ENCODE assay signal across 8 mouse cellular contexts in the genomic region with DNA sequence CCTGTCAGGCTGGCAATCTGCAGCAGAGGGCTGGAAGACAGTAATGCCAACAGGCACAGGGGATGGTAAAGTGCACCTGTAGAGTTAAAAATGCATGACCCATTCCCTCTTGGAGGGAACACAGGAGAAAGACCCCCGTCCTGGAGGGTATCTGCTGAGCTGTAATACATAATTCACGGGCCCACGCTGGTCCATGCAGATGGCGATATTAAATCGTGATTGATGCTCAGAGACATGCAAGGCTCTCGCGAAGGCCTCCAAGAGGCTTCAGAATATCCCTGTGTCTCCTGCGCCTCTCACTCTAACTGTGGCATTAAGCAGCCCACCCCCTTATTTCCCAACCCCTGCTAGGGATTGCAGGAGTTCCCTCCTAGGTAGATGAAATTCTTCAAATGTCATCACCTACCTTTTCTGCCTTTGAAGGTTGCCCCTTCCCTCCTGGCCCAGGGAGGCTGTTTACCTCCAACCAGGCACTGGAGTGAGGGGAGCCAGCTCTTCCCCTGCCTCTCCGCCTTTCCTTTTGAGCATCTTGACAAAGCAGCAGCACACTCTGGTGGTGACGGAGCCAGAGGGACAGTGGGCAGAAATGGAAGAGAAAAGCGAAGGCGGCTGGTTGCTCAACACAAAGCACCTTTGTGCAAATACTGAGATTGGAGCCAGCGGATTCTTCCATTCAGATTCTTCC. TPM values are rescaled to one million over a fixed set of nuclear protein-coding genes. Genes with fewer than 3 reads are reported as not detected.
DNase-seq lines count a peak whose midpoint lies in the region; ATAC-seq and TF ChIP-seq lines count a peak whose summit lies in the region.

No protein-coding gene starts in this region.

- no peak overlapping the region for H3K9ac ChIP-seq in liver, postnatal 0 days (replicated peaks)
- H3K9ac ChIP-seq in liver, embryonic 11.5 days (ENCODE audit: low read depth, low read length), result no peak overlapping the region
- H3K9ac ChIP-seq in embryonic facial prominence, embryonic 12.5 days, result no peak overlapping the region

- H3K27ac ChIP-seq in liver, postnatal 0 days (ENCODE audit: low read depth), result no peak overlapping the region
- H3K27ac ChIP-seq in liver, embryonic 11.5 days (ENCODE audit: low read depth, low read length), result no peak overlapping the region
- 0 out of 2 replicates have a peak overlapping the region, but pooled peaks have one; percentile 7 for H3K27ac ChIP-seq in embryonic facial prominence, embryonic 12.5 days

- H3K9me3 ChIP-seq in liver, postnatal 0 days (ENCODE audit: low read length), result no peaks in the 10 kb centered on the region
- no peaks in the 10 kb centered on the region for H3K9me3 ChIP-seq in liver, embryonic 11.5 days (ENCODE audit: control insufficient read depth, low read length)
- H3K9me3 ChIP-seq in embryonic facial prominence, embryonic 12.5 days, result no peaks in the 10 kb centered on the region

- H3K4me2 ChIP-seq in liver, postnatal 0 days (ENCODE audit: low read depth, low read length), result no peak overlapping the region
- H3K4me2 ChIP-seq in liver, embryonic 11.5 days, result no peak overlapping the region
- H3K4me2 ChIP-seq in embryonic facial prominence, embryonic 12.5 days (replicated peaks), result no peak overlapping the region

- no peak overlapping the region for H3K4me3 ChIP-seq in liver, postnatal 0 days (ENCODE audit: low read depth, low read length)
- H3K4me3 ChIP-seq in liver, embryonic 11.5 days (ENCODE audit: low read depth, low read length), result no peak overlapping the region
- H3K4me3 ChIP-seq in embryonic facial prominence, embryonic 12.5 days, result no peak overlapping the region

- peaks cover 3% of the 10 kb centered on the region; the same call in 1 of the 2 replicates for H3K4me1 ChIP-seq in liver, postnatal 0 days (ENCODE audit: insufficient read depth)
- H3K4me1 ChIP-seq in liver, embryonic 11.5 days (replicated peaks; ENCODE audit: control insufficient read depth, insufficient read depth, low read length), result no peaks in the 10 kb centered on the region; the same call in 1 of the 2 replicates
- H3K4me1 ChIP-seq in embryonic facial prominence, embryonic 12.5 days, result peaks cover 40% of the 10 kb centered on the region

- intact Hi-C loops in heart, postnatal 25 days (cut with DNase I), result loop anchor here (2.0 kb wide), 1 partner anchor 13 kb away; no protein-coding TSS in a partner anchor

- 71% methylated on average over 13 of the region's 13 CpGs for WGBS in liver, postnatal 0 days (ENCODE audit: insufficient replicate concordance)
- 68% methylated on average over 13 of the region's 13 CpGs for WGBS in liver, embryonic 11.5 days
- WGBS in embryonic facial prominence, embryonic 12.5 days, result 42% methylated on average over 13 of the region's 13 CpGs

- TF ChIP-seq CTCF in liver, postnatal 0 days (IDR thresholded peaks at IDR 0.05; ENCODE audit: low read depth), result 0 out of 2 replicates have a peak, but pooled peaks have one; percentile 15

- no peaks in the 10 kb centered on the region for H3K36me3 ChIP-seq in liver, postnatal 0 days (replicated peaks; ENCODE audit: insufficient read depth, low read length)
- no peaks in the 10 kb centered on the region for H3K36me3 ChIP-seq in liver, embryonic 11.5 days (ENCODE audit: control insufficient read depth, insufficient read depth, low read length)
- peaks cover 22% of the 10 kb centered on the region; the same call in 1 of the 2 replicates for H3K36me3 ChIP-seq in embryonic facial prominence, embryonic 12.5 days

- no peak for DNase-seq in liver, postnatal 0 days
- DNase-seq in liver, embryonic 11.5 days (ENCODE audit: low spot score), result no peak
- peak; percentile 62 to 73 for DNase-seq in layer of hippocampus, postnatal 10 days (ENCODE audit: low spot score in 2 of 2)
- DNase-seq in right cerebral cortex, adult 18-20 months, result peak; percentile 68
- no peak for DNase-seq in thymus, adult 18-20 months
- DNase-seq in kidney, adult 8-10 months, result no peak
- DNase-seq in heart, postnatal 25 days (ENCODE audit: low spot score), result no peak

- no peak for TF ChIP-seq EP300 in liver, postnatal 0 days (IDR thresholded peaks at IDR 0.05; ENCODE audit: low read depth)

- H3K27me3 ChIP-seq in liver, postnatal 0 days (ENCODE audit: insufficient read depth, low read length), result no peaks in the 10 kb centered on the region
- peaks cover 3% of the 10 kb centered on the region; the same call in 1 of the 2 replicates for H3K27me3 ChIP-seq in liver, embryonic 11.5 days (replicated peaks; ENCODE audit: control insufficient read depth, insufficient read depth, low read length)
- no peaks in the 10 kb centered on the region for H3K27me3 ChIP-seq in embryonic facial prominence, embryonic 12.5 days

- no peak for ATAC-seq in liver, postnatal 0 days
- ATAC-seq in liver, embryonic 11.5 days (replicated peaks; ENCODE audit: low FRiP score), result no peak
- no peak for ATAC-seq in embryonic facial prominence, embryonic 12.5 days (ENCODE audit: insufficient number of reproducible peaks, insufficient read depth, low FRiP score, low TSS enrichment)

RNA-seq across cellular contexts. Expression of a gene that starts 14.6 kb away (rescaled TPM):
- polyA plus RNA-seq in liver, postnatal 0 days (2015; fragmentation: Nextera tagmentation; extraction: Ambion mirVana), result 0.86 and 0.96 TPM in 2 replicates
- polyA plus RNA-seq in liver, embryonic 11.5 days (2014; fragmentation: Nextera tagmentation; extraction: Ambion mirVana), result 5.2 and 6.2 TPM in 2 replicates
- polyA plus RNA-seq in embryonic facial prominence, embryonic 12.5 days (2016; fragmentation: Nextera tagmentation; extraction: Ambion mirVana), result 45.1 and 46.2 TPM in 2 replicates
- 100 to 1,000 TPM in 1 of 2 experiments, 10 to 100 TPM in 1; 93.9 to 103 TPM for total RNA-seq in layer of hippocampus, postnatal 10 days (2021)
- 10 to 100 TPM; 27.6 to 33.6 TPM for total RNA-seq in heart, postnatal 25 days (2021)

Comparison
In these comparisons a context has a peak if more than half of its experiments do, and no peak if none do; other contexts are left out.
1. DNase-seq: peak in layer of hippocampus, postnatal 10 days (2 of 2) and right cerebral cortex, adult 18-20 months (single experiment); none in liver, postnatal 0 days (single experiment), liver, embryonic 11.5 days (single experiment), thymus, adult 18-20 months (0 of 2), kidney, adult 8-10 months (0 of 2) and heart, postnatal 25 days (single experiment).